30 mouse cellular contexts compared by ENCODE assay signal in genomic region chr11:72892623-72893022, GRCm38 (mm10).
"Had no signal": no experiment of that assay in that cellular context is flagged by ENCODE, and none has a peak within 500 bp of the region (broad histone marks: within the 10 kb centered on the region; RNA-seq: fewer than 3 reads in every experiment).

No protein-coding gene starts in this region.

- H3K4me1 ChIP-seq: limb, embryonic 10.5 days; limb, embryonic 12.5 days; limb, embryonic 13.5 days; limb, embryonic 15.5 days; liver, embryonic 12.5 days; liver, embryonic 13.5 days; liver, embryonic 15.5 days; lung, embryonic 15.5 days; midbrain, embryonic 10.5 days; midbrain, embryonic 12.5 days; midbrain, embryonic 13.5 days; midbrain, embryonic 15.5 days had no signal

- H3K27me3 ChIP-seq: limb, embryonic 12.5 days; limb, embryonic 13.5 days; limb, embryonic 15.5 days; liver, embryonic 12.5 days; liver, embryonic 13.5 days; liver, embryonic 15.5 days; lung, embryonic 15.5 days; megakaryocyte, embryonic 14.5 days; midbrain, embryonic 12.5 days; midbrain, embryonic 13.5 days; midbrain, embryonic 15.5 days had no signal

- DNase-seq: left cerebral cortex, postnatal 4 days; liver; liver, embryonic 13.5 days; liver, postnatal 0 days; lung, adult 18-20 months; lung, adult 2 months; lung, embryonic 14.5 days; lung, postnatal 10 days; lung, postnatal 14 days; lung, postnatal 36 days; lung, postnatal 4 days; midbrain, embryonic 14.5 days had no signal

- H3K4me3 ChIP-seq: limb, embryonic 10.5 days; limb, embryonic 12.5 days; limb, embryonic 13.5 days; limb, embryonic 15.5 days; liver, embryonic 12.5 days; liver, embryonic 13.5 days; liver, embryonic 15.5 days; lung, embryonic 15.5 days; megakaryocyte, embryonic 14.5 days; midbrain, embryonic 10.5 days; midbrain, embryonic 12.5 days; midbrain, embryonic 13.5 days; midbrain, embryonic 15.5 days; myocyte had no signal

- H3K9ac ChIP-seq: limb, embryonic 12.5 days; limb, embryonic 13.5 days; limb, embryonic 15.5 days; liver, embryonic 12.5 days; liver, embryonic 13.5 days; liver, embryonic 14.5 days; liver, embryonic 15.5 days; liver, postnatal 0 days; lung, embryonic 14.5 days; lung, embryonic 15.5 days; midbrain, embryonic 12.5 days; midbrain, embryonic 15.5 days had no signal

- ATAC-seq: liver, embryonic 12.5 days; liver, postnatal 0 days; midbrain, embryonic 13.5 days; midbrain, embryonic 15.5 days; midbrain, embryonic 16.5 days had no signal

- H3K4me2 ChIP-seq: limb, embryonic 12.5 days; limb, embryonic 13.5 days; limb, embryonic 15.5 days; liver, embryonic 11.5 days; liver, embryonic 12.5 days; liver, embryonic 13.5 days; liver, embryonic 15.5 days; lung, embryonic 14.5 days; lung, embryonic 15.5 days; midbrain, embryonic 11.5 days; midbrain, embryonic 12.5 days; midbrain, embryonic 13.5 days; midbrain, embryonic 15.5 days had no signal

- H3K9me3 ChIP-seq: limb, embryonic 10.5 days; limb, embryonic 12.5 days; limb, embryonic 13.5 days; limb, embryonic 15.5 days; liver, embryonic 12.5 days; liver, embryonic 13.5 days; liver, embryonic 15.5 days; lung, embryonic 15.5 days; megakaryocyte, embryonic 14.5 days; midbrain, embryonic 10.5 days; midbrain, embryonic 12.5 days; midbrain, embryonic 13.5 days; midbrain, embryonic 15.5 days had no signal

- H3K27ac ChIP-seq: limb, embryonic 10.5 days; limb, embryonic 12.5 days; limb, embryonic 13.5 days; limb, embryonic 15.5 days; liver, embryonic 12.5 days; liver, embryonic 13.5 days; liver, embryonic 14.5 days; liver, embryonic 15.5 days; lung, embryonic 15.5 days; macrophage; midbrain, embryonic 10.5 days; midbrain, embryonic 12.5 days; midbrain, embryonic 13.5 days; midbrain, embryonic 15.5 days had no signal
